Mouse (Mus musculus) kidney, embryonic 14.5 days (tissue): Measurements from ENCODE around the gene Alkbh5. TPM values are rescaled to one million over a fixed set of nuclear protein-coding genes. Genes with fewer than 3 reads are reported as not detected.
"Not testable (repeated sequence)": the region's sequence is repeated elsewhere in the genome, so short reads cannot be mapped to it uniquely, and the experiment has no call there.

ENCODE experiments used
- ATAC-seq: fragments of 200-750 bp; cut with Nextera tagmentation; 2 replicates; pipeline ENCODE4 v1.8.0; 2017; ENCODE audit warnings: moderate number of reproducible peaks, mild to moderate bottlenecking, moderate TSS enrichment, moderate library complexity; ENCODE audit not compliant: low FRiP score, low TSS enrichment
- H3K27ac ChIP-seq: fragments of 300-500 bp; sonication (generic); 2 replicates; pipeline ENCODE4 v1.5.1; 2014; ENCODE audit warnings: low read depth, mild to moderate bottlenecking, low read length, moderate library complexity, mixed read lengths
- H3K27me3 ChIP-seq: fragments of 300-500 bp; sonication (generic); 2 replicates; pipeline ENCODE4 v1.6.1; 2014; ENCODE audit warnings: mild to moderate bottlenecking, low read length; ENCODE audit not compliant: control insufficient read depth, insufficient read depth
- H3K36me3 ChIP-seq: fragments of 300-500 bp; sonication (generic); 2 replicates; pipeline ENCODE4 v1.6.1; 2014; ENCODE audit warnings: low read length, mixed read lengths; ENCODE audit not compliant: control insufficient read depth, insufficient read depth
- H3K4me1 ChIP-seq: fragments of 300-500 bp; sonication (generic); 2 replicates; pipeline ENCODE4 v1.6.1; 2014; ENCODE audit warnings: low read length, mixed read lengths; ENCODE audit not compliant: control insufficient read depth, insufficient read depth
- H3K4me2 ChIP-seq: fragments of 300-500 bp; sonication (generic); replicated peaks from 2 replicates; pipeline ENCODE4 v1.6.1; 2014; ENCODE audit warnings: low read depth, mild to moderate bottlenecking, low read length
- H3K4me3 ChIP-seq: fragments of 300-500 bp; sonication (generic); 2 replicates; pipeline ENCODE4 v1.5.1; 2014; ENCODE audit warnings: mild to moderate bottlenecking, low read length
- H3K9ac ChIP-seq: fragments of 300-500 bp; sonication (generic); 2 replicates; pipeline ENCODE4 v1.6.1; 2014; ENCODE audit warnings: low read depth, mild to moderate bottlenecking, low read length, moderate library complexity
- H3K9me3 ChIP-seq: fragments of 300-500 bp; sonication (generic); 2 replicates; pipeline ENCODE4 v1.6.1; 2016; ENCODE audit warnings: low read length; ENCODE audit not compliant: control insufficient read depth
- WGBS: fragments of 180-500 bp; shearing (Covaris S2); extraction: QIAGEN DNeasy Blood & Tissue Kit; methylation state at CpG from one replicate; pipeline ENCODE4 v1.1.7; 2014; 5-methylcytosine and 5-hydroxymethylcytosine counted together
- polyA plus RNA-seq: library from polyadenylated mRNA; unstranded; fragments of >200 nt; fragmentation: Nextera tagmentation; extraction: Ambion mirVana; gene quantifications from 2 replicates; pipeline ENCODE4 v1.2.1, GENCODE M21; 2014

Gene Alkbh5
- polyA plus RNA-seq, 1 experiment from 2014 or later: 39.8 TPM

GRCm38 (mm10) chr11:60539540-60539939, 3.4 kb downstream of the Alkbh5 start:
- 4% methylated on average over 2 of the region's 2 CpGs for WGBS
- H3K27me3 ChIP-seq: no peaks in the 10 kb centered on the region
- peak overlapping the region; percentile 95 for H3K4me2 ChIP-seq
- H3K36me3 ChIP-seq: peaks cover 29% of the 10 kb centered on the region; the same call in 1 of the 2 replicates
- H3K4me3 ChIP-seq: peak overlapping the region; percentile 98
- peaks cover 28% of the 10 kb centered on the region for H3K4me1 ChIP-seq
- H3K27ac ChIP-seq: no peak overlapping the region
- ATAC-seq: no peak
- no peaks in the 10 kb centered on the region for H3K9me3 ChIP-seq
- peak overlapping the region; percentile 93 for H3K9ac ChIP-seq

- Histone ChIP-seq H3K9ac (peak overlapping the region; percentile 47; the same call in 1 of the 2 replicates), H3K4me3 (peak overlapping the region; percentile 98), H3K36me3 (peaks cover 31% of the 10 kb centered on the region; the same call in 1 of the 2 replicates), H3K9me3 (no peaks in the 10 kb centered on the region), H3K27ac (no peak overlapping the region), H3K4me2 (peak overlapping the region; percentile 95), H3K4me1 (peaks cover 30% of the 10 kb centered on the region), H3K27me3 (no peaks in the 10 kb centered on the region)
- WGBS: 6% methylated on average over 4 of the region's 4 CpGs
- ATAC-seq: no peak
These were observed 3.9 kb downstream of the Alkbh5 start for GRCm38 (mm10) chr11:60540002-60540610.

- no peaks in the 10 kb centered on the region for H3K27me3 ChIP-seq
- peak overlapping the region; percentile 95 for H3K4me2 ChIP-seq
- 43% methylated on average over 2 of the region's 2 CpGs for WGBS
- H3K27ac ChIP-seq: no peak overlapping the region
- H3K36me3 ChIP-seq: peaks cover 34% of the 10 kb centered on the region; the same call in 1 of the 2 replicates
- no peaks in the 10 kb centered on the region for H3K9me3 ChIP-seq
- peak overlapping the region; percentile 98 for H3K4me3 ChIP-seq
- peak overlapping the region; percentile 47; the same call in 1 of the 2 replicates for H3K9ac ChIP-seq
- no peak for ATAC-seq
- peaks cover 32% of the 10 kb centered on the region for H3K4me1 ChIP-seq
These were observed 4.6 kb downstream of the Alkbh5 start for GRCm38 (mm10) chr11:60540761-60541160.

- H3K27me3 ChIP-seq: no peaks in the 10 kb centered on the region
- H3K4me2 ChIP-seq: no peak overlapping the region
- peaks cover 36% of the 10 kb centered on the region; the same call in 1 of the 2 replicates for H3K36me3 ChIP-seq
- H3K9ac ChIP-seq: no peak overlapping the region
- 89% methylated on average over 6 of the region's 6 CpGs for WGBS
- no peak overlapping the region for H3K27ac ChIP-seq
- H3K4me3 ChIP-seq: no peak overlapping the region; the same call in 1 of the 2 replicates
- no peak for ATAC-seq
- H3K4me1 ChIP-seq: peaks cover 23% of the 10 kb centered on the region
- H3K9me3 ChIP-seq: no peaks in the 10 kb centered on the region
These were observed 5.7 kb downstream of the Alkbh5 start for GRCm38 (mm10) chr11:60541831-60542230.

GRCm38 (mm10) chr11:60543211-60543610, 7.0 kb downstream of the Alkbh5 start:
- H3K4me1 ChIP-seq: peaks cover 23% of the 10 kb centered on the region
- H3K27me3 ChIP-seq, ATAC-seq, H3K4me2 ChIP-seq, H3K27ac ChIP-seq, H3K9ac ChIP-seq, H3K9me3 ChIP-seq, H3K4me3 ChIP-seq: not testable (repeated sequence)
- H3K36me3 ChIP-seq: peaks cover 49% of the 10 kb centered on the region
- WGBS: 96% methylated on average over 5 of the region's 5 CpGs

- Histone ChIP-seq H3K4me1 (peaks cover 18% of the 10 kb centered on the region), H3K9ac (no peak overlapping the region), H3K27ac (no peak overlapping the region), H3K27me3 (no peaks in the 10 kb centered on the region), H3K4me2 (no peak overlapping the region), H3K4me3 (no peak overlapping the region), H3K36me3 (peaks cover 64% of the 10 kb centered on the region), H3K9me3 (no peaks in the 10 kb centered on the region)
- ATAC-seq: no peak
- WGBS: 57% methylated on average over 4 of the region's 4 CpGs
These were observed 9.3 kb downstream of the Alkbh5 start for GRCm38 (mm10) chr11:60545433-60545832.

- WGBS: 93% methylated on average over 3 of the region's 3 CpGs
- Histone ChIP-seq H3K27ac (no peak overlapping the region), H3K4me1 (peaks cover 8% of the 10 kb centered on the region; the same call in 1 of the 2 replicates), H3K9me3 (no peaks in the 10 kb centered on the region), H3K36me3 (peaks cover 73% of the 10 kb centered on the region), H3K4me3 (no peak overlapping the region), H3K27me3 (no peaks in the 10 kb centered on the region), H3K9ac (no peak overlapping the region), H3K4me2 (no peak overlapping the region)
- no peak for ATAC-seq
These were observed 11.9 kb downstream of the Alkbh5 start for GRCm38 (mm10) chr11:60548112-60548511.

GRCm38 (mm10) chr11:60553091-60553490, 16.9 kb downstream of the Alkbh5 start:
- H3K27me3 ChIP-seq: no peaks in the 10 kb centered on the region
- no peak for ATAC-seq
- H3K4me1 ChIP-seq: no peaks in the 10 kb centered on the region

GRCm38 (mm10) chr11:60557675-60558074, 21.5 kb downstream of the Alkbh5 start:
- H3K4me2 ChIP-seq: no peak overlapping the region
- no peak overlapping the region for H3K4me3 ChIP-seq
- H3K9ac ChIP-seq: no peak overlapping the region
- ATAC-seq: no peak
- no peaks in the 10 kb centered on the region for H3K4me1 ChIP-seq
- no peak overlapping the region for H3K27ac ChIP-seq
- H3K36me3 ChIP-seq: peaks cover 52% of the 10 kb centered on the region
- no peaks in the 10 kb centered on the region for H3K9me3 ChIP-seq
- WGBS: 85% methylated on average over 3 of the region's 3 CpGs
- no peaks in the 10 kb centered on the region for H3K27me3 ChIP-seq

More at GRCm38 (mm10) chr11:60553091-60553490, 16.9 kb downstream of the Alkbh5 start:
- Histone ChIP-seq H3K36me3 (peaks cover 93% of the 10 kb centered on the region), H3K9me3 (no peaks in the 10 kb centered on the region), H3K4me2 (no peak overlapping the region), H3K27ac (no peak overlapping the region), H3K9ac (no peak overlapping the region), H3K4me3 (no peak overlapping the region)
